Mouse (Mus musculus): ENCODE results near the gene Ankrd22. TPM values are rescaled to one million over a fixed set of nuclear protein-coding genes. Genes with fewer than 3 reads are reported as not detected.

The Ankrd22 gene
- polyA plus RNA-seq, 1 experiment from 2014 or later, result 0.14 TPM

- ATAC-seq, result no peak
- H3K9ac ChIP-seq (replicated peaks; ENCODE audit: low read depth), result no peak overlapping the region
- H3K27ac ChIP-seq (ENCODE audit: low read length), result no peak overlapping the region
- H3K4me2 ChIP-seq (replicated peaks; ENCODE audit: low read depth, low read length), result peak overlapping the region; percentile 89
- no peak for DNase-seq (ENCODE audit: low spot score)
- peak overlapping the region; percentile 64 for H3K4me3 ChIP-seq (ENCODE audit: low read depth, low read length)
- WGBS, result 38% methylated on average over 10 of the region's 10 CpGs
- no peaks in the 10 kb centered on the region for H3K9me3 ChIP-seq (ENCODE audit: low read length)
- H3K36me3 ChIP-seq (ENCODE audit: insufficient read depth, low read length), result no peaks in the 10 kb centered on the region
- TF ChIP-seq EP300 (IDR thresholded peaks at IDR 0.05) (no peak), CTCF (IDR thresholded peaks at IDR 0.05) (no peak)
- H3K27me3 ChIP-seq (replicated peaks; ENCODE audit: insufficient read depth, low read length), result no peaks in the 10 kb centered on the region
- H3K4me1 ChIP-seq (ENCODE audit: insufficient read depth, low read depth, low read length), result no peaks in the 10 kb centered on the region
Observed at GRCm38 (mm10) chr19:34191645-34192007, 25.8 kb upstream of the Ankrd22 start.

GRCm38 (mm10) chr19:34186845-34187244 lies 21.0 kb upstream of the Ankrd22 start:
- DNase-seq (ENCODE audit: low spot score) (no peak), ATAC-seq (no peak)
- Histone ChIP-seq H3K4me1 (ENCODE audit: insufficient read depth, low read depth, low read length) (no peaks in the 10 kb centered on the region), H3K36me3 (ENCODE audit: insufficient read depth, low read length) (no peaks in the 10 kb centered on the region), H3K27ac (ENCODE audit: low read length) (no peak overlapping the region), H3K9me3 (ENCODE audit: low read length) (no peaks in the 10 kb centered on the region), H3K4me2 (replicated peaks; ENCODE audit: low read depth, low read length) (no peak overlapping the region), H3K27me3 (replicated peaks; ENCODE audit: insufficient read depth, low read length) (no peaks in the 10 kb centered on the region), H3K9ac (replicated peaks; ENCODE audit: low read depth) (no peak overlapping the region), H3K4me3 (ENCODE audit: low read depth, low read length) (no peak overlapping the region)
- TF ChIP-seq CTCF (IDR thresholded peaks at IDR 0.05), result no peak
- TF ChIP-seq EP300 (IDR thresholded peaks at IDR 0.05), result no peak
- 84% methylated on average over 4 of the region's 4 CpGs for WGBS

GRCm38 (mm10) chr19:34182490-34182889 lies 16.6 kb upstream of the Ankrd22 start:
- 70% methylated on average over 5 of the region's 5 CpGs for WGBS
- Histone ChIP-seq H3K36me3 (ENCODE audit: insufficient read depth, low read length) (no peaks in the 10 kb centered on the region), H3K9me3 (ENCODE audit: low read length) (no peaks in the 10 kb centered on the region), H3K4me3 (ENCODE audit: low read depth, low read length) (no peak overlapping the region), H3K27me3 (replicated peaks; ENCODE audit: insufficient read depth, low read length) (no peaks in the 10 kb centered on the region), H3K4me2 (replicated peaks; ENCODE audit: low read depth, low read length) (no peak overlapping the region), H3K9ac (replicated peaks; ENCODE audit: low read depth) (no peak overlapping the region), H3K4me1 (ENCODE audit: insufficient read depth, low read depth, low read length) (no peaks in the 10 kb centered on the region), H3K27ac (ENCODE audit: low read length) (no peak overlapping the region)
- ATAC-seq, result no peak
- no peak for DNase-seq (ENCODE audit: low spot score)
- TF ChIP-seq CTCF (IDR thresholded peaks at IDR 0.05) (no peak), EP300 (IDR thresholded peaks at IDR 0.05) (no peak)

GRCm38 (mm10) chr19:34181234-34181633 lies 15.4 kb upstream of the Ankrd22 start:
- H3K4me3 ChIP-seq (ENCODE audit: low read depth, low read length), result no peak overlapping the region
- no peaks in the 10 kb centered on the region for H3K4me1 ChIP-seq (ENCODE audit: insufficient read depth, low read depth, low read length)
- H3K9me3 ChIP-seq (ENCODE audit: low read length), result no peaks in the 10 kb centered on the region
- H3K36me3 ChIP-seq (ENCODE audit: insufficient read depth, low read length), result no peaks in the 10 kb centered on the region
- no peak for ATAC-seq
- no peak overlapping the region for H3K9ac ChIP-seq (replicated peaks; ENCODE audit: low read depth)
- no peak overlapping the region for H3K4me2 ChIP-seq (replicated peaks; ENCODE audit: low read depth, low read length)
- no peak overlapping the region for H3K27ac ChIP-seq (ENCODE audit: low read length)
- no peaks in the 10 kb centered on the region for H3K27me3 ChIP-seq (replicated peaks; ENCODE audit: insufficient read depth, low read length)
- no peak for DNase-seq (ENCODE audit: low spot score)
- WGBS, result 74% methylated on average over 3 of the region's 3 CpGs
- no peak for TF ChIP-seq EP300 (IDR thresholded peaks at IDR 0.05)
- TF ChIP-seq CTCF (IDR thresholded peaks at IDR 0.05), result no peak

- TF ChIP-seq EP300 (IDR thresholded peaks at IDR 0.05) (no peak), CTCF (IDR thresholded peaks at IDR 0.05) (no peak)
- Histone ChIP-seq H3K4me2 (replicated peaks; ENCODE audit: low read depth, low read length) (no peak overlapping the region), H3K9ac (replicated peaks; ENCODE audit: low read depth) (no peak overlapping the region), H3K27me3 (replicated peaks; ENCODE audit: insufficient read depth, low read length) (no peaks in the 10 kb centered on the region), H3K4me3 (ENCODE audit: low read depth, low read length) (no peak overlapping the region), H3K9me3 (ENCODE audit: low read length) (no peaks in the 10 kb centered on the region), H3K36me3 (ENCODE audit: insufficient read depth, low read length) (no peaks in the 10 kb centered on the region), H3K27ac (ENCODE audit: low read length) (no peak overlapping the region), H3K4me1 (ENCODE audit: insufficient read depth, low read depth, low read length) (no peaks in the 10 kb centered on the region)
- 59% methylated on average over 2 of the region's 2 CpGs for WGBS
- DNase-seq (ENCODE audit: low spot score) (no peak), ATAC-seq (no peak)
Observed at GRCm38 (mm10) chr19:34180316-34180715, 14.5 kb upstream of the Ankrd22 start.

- no peak for DNase-seq (ENCODE audit: low spot score)
- 75% methylated on average over 4 of the region's 4 CpGs for WGBS
- no peaks in the 10 kb centered on the region for H3K9me3 ChIP-seq (ENCODE audit: low read length)
- no peak overlapping the region for H3K4me3 ChIP-seq (ENCODE audit: low read depth, low read length)
- H3K9ac ChIP-seq (replicated peaks; ENCODE audit: low read depth), result no peak overlapping the region
- H3K4me1 ChIP-seq (ENCODE audit: insufficient read depth, low read depth, low read length), result no peaks in the 10 kb centered on the region
- no peak overlapping the region for H3K4me2 ChIP-seq (replicated peaks; ENCODE audit: low read depth, low read length)
- no peaks in the 10 kb centered on the region for H3K27me3 ChIP-seq (replicated peaks; ENCODE audit: insufficient read depth, low read length)
- H3K27ac ChIP-seq (ENCODE audit: low read length), result no peak overlapping the region
- H3K36me3 ChIP-seq (ENCODE audit: insufficient read depth, low read length), result no peaks in the 10 kb centered on the region
- ATAC-seq, result no peak
- no peak for TF ChIP-seq EP300 (IDR thresholded peaks at IDR 0.05)
- TF ChIP-seq CTCF (IDR thresholded peaks at IDR 0.05), result no peak
Observed at GRCm38 (mm10) chr19:34179136-34179535, 13.3 kb upstream of the Ankrd22 start.

- no peak overlapping the region for H3K27ac ChIP-seq (ENCODE audit: low read length)
- no peak for DNase-seq (ENCODE audit: low spot score)
- no peaks in the 10 kb centered on the region for H3K9me3 ChIP-seq (ENCODE audit: low read length)
- TF ChIP-seq EP300 (IDR thresholded peaks at IDR 0.05) (no peak), CTCF (IDR thresholded peaks at IDR 0.05) (no peak)
- H3K4me2 ChIP-seq (replicated peaks; ENCODE audit: low read depth, low read length), result no peak overlapping the region
- no peak overlapping the region for H3K9ac ChIP-seq (replicated peaks; ENCODE audit: low read depth)
- 81% methylated on average over 3 of the region's 3 CpGs for whole genome bisulfite sequencing
- H3K36me3 ChIP-seq (ENCODE audit: insufficient read depth, low read length), result no peaks in the 10 kb centered on the region
- H3K4me3 ChIP-seq (ENCODE audit: low read depth, low read length), result no peak overlapping the region
- ATAC-seq, result no peak
- H3K4me1 ChIP-seq (ENCODE audit: insufficient read depth, low read depth, low read length), result no peaks in the 10 kb centered on the region
- H3K27me3 ChIP-seq (replicated peaks; ENCODE audit: insufficient read depth, low read length), result no peaks in the 10 kb centered on the region
Observed at GRCm38 (mm10) chr19:34174004-34174403, 8.2 kb upstream of the Ankrd22 start.
